Mouse (Mus musculus) forebrain, embryonic 12.5 days (tissue): ENCODE results near the gene Mtfp1. TPM values are rescaled to one million over a fixed set of nuclear protein-coding genes. Genes with fewer than 3 reads are reported as not detected.
"Not testable (repeated sequence)": the region's sequence is repeated elsewhere in the genome, so short reads cannot be mapped to it uniquely, and the experiment has no call there.

Source experiments
- ATAC-seq: fragments of 200-750 bp; cut with Nextera tagmentation; 2 replicates; pipeline ENCODE4 v1.8.0; 2017; ENCODE audit warnings: moderate TSS enrichment; ENCODE audit not compliant: low FRiP score
- H3K27ac ChIP-seq: fragments of 300-500 bp; sonication (generic); 2 replicates; pipeline ENCODE4 v1.5.1; 2016; ENCODE audit warnings: mild to moderate bottlenecking
- H3K27me3 ChIP-seq: fragments of 300-500 bp; sonication (generic); 2 replicates; pipeline ENCODE4 v1.6.1; 2016; ENCODE audit warnings: mild to moderate bottlenecking
- H3K36me3 ChIP-seq: fragments of 300-500 bp; sonication (generic); replicated peaks from 2 replicates; pipeline ENCODE4 v1.6.1; 2016; ENCODE audit warnings: mild to moderate bottlenecking
- H3K4me1 ChIP-seq: fragments of 300-500 bp; sonication (generic); 2 replicates; pipeline ENCODE4 v1.6.1; 2016
- H3K4me2 ChIP-seq: fragments of 300-500 bp; sonication (generic); 2 replicates; pipeline ENCODE4 v1.6.1; 2016; ENCODE audit warnings: mild to moderate bottlenecking, moderate library complexity
- H3K4me3 ChIP-seq: fragments of 300-500 bp; sonication (generic); replicated peaks from 2 replicates; pipeline ENCODE4 v1.5.1; 2016; ENCODE audit warnings: mild to moderate bottlenecking
- H3K9ac ChIP-seq: fragments of 300-500 bp; sonication (generic); 2 replicates; pipeline ENCODE4 v1.6.1; 2016; ENCODE audit warnings: mild to moderate bottlenecking
- H3K9me3 ChIP-seq: fragments of 300-500 bp; sonication (generic); 2 replicates; pipeline ENCODE4 v1.6.1; 2016
- WGBS: fragments of 180-500 bp; shearing (Covaris S2); methylation state at CpG from one replicate; pipeline ENCODE4 v1.1.7; 2016; 5-methylcytosine and 5-hydroxymethylcytosine counted together
- polyA plus RNA-seq: library from polyadenylated mRNA; unstranded; fragments of >200 nt; fragmentation: Nextera tagmentation; extraction: Ambion mirVana; gene quantifications from 2 replicates; pipeline ENCODE4 v1.2.1, GENCODE M21; 2016

Gene Mtfp1
- polyA plus RNA-seq, 1 experiment from 2014 or later: 8.0 TPM

- H3K36me3 ChIP-seq: no peaks in the 10 kb centered on the region
- 65% methylated on average over 10 of the region's 10 CpGs for WGBS
These were observed 27.7 kb upstream of the Mtfp1 start, which contains the start of gene Sec14l2 for GRCm38 (mm10) chr11:4122742-4123579. TSS of gene Sec14l2 (minus strand) at chr11:4123415.

GRCm38 (mm10) chr11:4122226-4122625 is 27.0 kb upstream of the Mtfp1 start:
- Histone ChIP-seq H3K4me2 (no peak overlapping the region), H3K4me1 (peaks cover 14% of the 10 kb centered on the region), H3K27me3 (peaks cover 34% of the 10 kb centered on the region), H3K9ac (no peak overlapping the region), H3K9me3 (0 out of 2 replicates have a peak, but pooled peaks cover 17% of the 10 kb centered on the region), H3K27ac (no peak overlapping the region), H3K4me3 (no peak overlapping the region), H3K36me3 (no peaks in the 10 kb centered on the region)
- no peak for ATAC-seq
- WGBS: 83% methylated on average over 5 of the region's 5 CpGs

More at GRCm38 (mm10) chr11:4122742-4123579, 27.7 kb upstream of the Mtfp1 start, which contains the start of gene Sec14l2:
- peaks cover 27% of the 10 kb centered on the region for H3K27me3 ChIP-seq
- 0 out of 2 replicates have a peak, but pooled peaks cover 17% of the 10 kb centered on the region for H3K9me3 ChIP-seq
- ATAC-seq: no peak
- H3K4me2 ChIP-seq: no peak within 1 kb of the TSS
- no peak within 1 kb of the TSS for H3K27ac ChIP-seq
- peaks cover 8% of the 10 kb centered on the region for H3K4me1 ChIP-seq
- no peak within 1 kb of the TSS for H3K4me3 ChIP-seq
- H3K9ac ChIP-seq: no peak within 1 kb of the TSS

GRCm38 (mm10) chr11:4121691-4122090 is 26.4 kb upstream of the Mtfp1 start:
- H3K9ac ChIP-seq: no peak overlapping the region
- peaks cover 39% of the 10 kb centered on the region for H3K27me3 ChIP-seq
- ATAC-seq: no peak
- 82% methylated on average over 3 of the region's 3 CpGs for WGBS
- 0 out of 2 replicates have a peak, but pooled peaks cover 12% of the 10 kb centered on the region for H3K9me3 ChIP-seq
- H3K4me2 ChIP-seq: no peak overlapping the region
- H3K27ac ChIP-seq: no peak overlapping the region
- H3K4me3 ChIP-seq: no peak overlapping the region
- H3K36me3 ChIP-seq: no peaks in the 10 kb centered on the region
- H3K4me1 ChIP-seq: peaks cover 15% of the 10 kb centered on the region

GRCm38 (mm10) chr11:4119635-4120034 is 24.4 kb upstream of the Mtfp1 start:
- 0 out of 2 replicates have a peak, but pooled peaks cover 3% of the 10 kb centered on the region for H3K9me3 ChIP-seq
- ATAC-seq: no peak
- no peaks in the 10 kb centered on the region for H3K36me3 ChIP-seq
- H3K4me2 ChIP-seq: no peak overlapping the region
- 94% methylated on average over 5 of the region's 5 CpGs for WGBS
- no peak overlapping the region for H3K27ac ChIP-seq
- H3K4me1 ChIP-seq: peaks cover 19% of the 10 kb centered on the region
- peaks cover 40% of the 10 kb centered on the region for H3K27me3 ChIP-seq
- no peak overlapping the region for H3K4me3 ChIP-seq
- H3K9ac ChIP-seq: no peak overlapping the region

- Histone ChIP-seq H3K4me3 (peak overlapping the region; percentile 59), H3K36me3 (no peaks in the 10 kb centered on the region), H3K27ac (no peak overlapping the region), H3K27me3 (peaks cover 40% of the 10 kb centered on the region), H3K4me2 (peak overlapping the region; percentile 96), H3K4me1 (peaks cover 19% of the 10 kb centered on the region), H3K9me3 (no peaks in the 10 kb centered on the region), H3K9ac (peak overlapping the region; percentile 78)
- 3% methylated on average over 41 of the region's 41 CpGs for WGBS
- ATAC-seq: peak; percentile 76
These were observed 23.1 kb upstream of the Mtfp1 start for GRCm38 (mm10) chr11:4118081-4118921.

- no peak overlapping the region for H3K27ac ChIP-seq
- peaks cover 19% of the 10 kb centered on the region for H3K4me1 ChIP-seq
- 21% methylated on average over 3 of the region's 3 CpGs for WGBS
- H3K9ac ChIP-seq: peak overlapping the region; percentile 78; the same call in 1 of the 2 replicates
- no peak for ATAC-seq
- H3K27me3 ChIP-seq: peaks cover 35% of the 10 kb centered on the region
- H3K9me3 ChIP-seq: no peaks in the 10 kb centered on the region
- H3K4me2 ChIP-seq: peak overlapping the region; percentile 96
- no peaks in the 10 kb centered on the region for H3K36me3 ChIP-seq
- peak overlapping the region; percentile 59 for H3K4me3 ChIP-seq
These were observed 22.3 kb upstream of the Mtfp1 start for GRCm38 (mm10) chr11:4117372-4118071.

- no peak overlapping the region for H3K9ac ChIP-seq
- H3K36me3 ChIP-seq: no peaks in the 10 kb centered on the region
- H3K27me3 ChIP-seq: peaks cover 35% of the 10 kb centered on the region
- 66% methylated on average over 11 of the region's 11 CpGs for WGBS
- peaks cover 19% of the 10 kb centered on the region for H3K4me1 ChIP-seq
- ATAC-seq: no peak
- H3K9me3 ChIP-seq: no peaks in the 10 kb centered on the region
- no peak overlapping the region for H3K27ac ChIP-seq
- no peak overlapping the region for H3K4me3 ChIP-seq
- no peak overlapping the region for H3K4me2 ChIP-seq
These were observed 21.4 kb upstream of the Mtfp1 start for GRCm38 (mm10) chr11:4116458-4117141.

- Histone ChIP-seq H3K27me3 (peaks cover 29% of the 10 kb centered on the region), H3K4me1 (peaks cover 19% of the 10 kb centered on the region), H3K9ac (no peak overlapping the region), H3K27ac (no peak overlapping the region), H3K4me2 (no peak overlapping the region), H3K4me3 (no peak overlapping the region), H3K36me3 (no peaks in the 10 kb centered on the region), H3K9me3 (no peaks in the 10 kb centered on the region)
- 86% methylated on average over 4 of the region's 4 CpGs for WGBS
- no peak for ATAC-seq
These were observed 20.2 kb upstream of the Mtfp1 start for GRCm38 (mm10) chr11:4115407-4115806.

- H3K4me3 ChIP-seq, H3K27ac ChIP-seq, H3K36me3 ChIP-seq, H3K9me3 ChIP-seq, ATAC-seq, H3K4me2 ChIP-seq, H3K9ac ChIP-seq: not testable (repeated sequence)
- peaks cover 22% of the 10 kb centered on the region for H3K27me3 ChIP-seq
- 74% methylated on average over 6 of the region's 6 CpGs for WGBS
- H3K4me1 ChIP-seq: peaks cover 19% of the 10 kb centered on the region
These were observed 19.3 kb upstream of the Mtfp1 start for GRCm38 (mm10) chr11:4114541-4114940.

- H3K27ac ChIP-seq: no peak overlapping the region
- H3K36me3 ChIP-seq: no peaks in the 10 kb centered on the region
- no peak overlapping the region for H3K4me2 ChIP-seq
- no peak overlapping the region for H3K4me3 ChIP-seq
- no peak overlapping the region for H3K9ac ChIP-seq
- 85% methylated on average over 6 of the region's 6 CpGs for WGBS
- no peak for ATAC-seq
- peaks cover 19% of the 10 kb centered on the region for H3K4me1 ChIP-seq
- peaks cover 16% of the 10 kb centered on the region for H3K27me3 ChIP-seq
- no peaks in the 10 kb centered on the region for H3K9me3 ChIP-seq
These were observed 18.7 kb upstream of the Mtfp1 start for GRCm38 (mm10) chr11:4113970-4114369.

GRCm38 (mm10) chr11:4113496-4113895 is 18.3 kb upstream of the Mtfp1 start:
- no peak overlapping the region for H3K27ac ChIP-seq

More at GRCm38 (mm10) chr11:4113496-4113895, 18.3 kb upstream of the Mtfp1 start:
- H3K9ac ChIP-seq: no peak overlapping the region
- no peak overlapping the region for H3K4me3 ChIP-seq
- 84% methylated on average over 4 of the region's 4 CpGs for WGBS
- H3K36me3 ChIP-seq: no peaks in the 10 kb centered on the region
- ATAC-seq: no peak
- peaks cover 14% of the 10 kb centered on the region for H3K27me3 ChIP-seq
- H3K9me3 ChIP-seq: no peaks in the 10 kb centered on the region
- peaks cover 15% of the 10 kb centered on the region for H3K4me1 ChIP-seq
- H3K4me2 ChIP-seq: no peak overlapping the region
